Mouse (Mus musculus) right cerebral cortex, postnatal 10 days (tissue): ENCODE results near the gene Strada.
"Not testable (repeated sequence)": the region's sequence is repeated elsewhere in the genome, so short reads cannot be mapped to it uniquely, and the experiment has no call there.

Experiments used
- DNase-seq, 2 experiments: peaks; one replicate each; pipeline ENCODE4 v3.0.0; 2021; ENCODE audit warnings: low spot score in 2 of 2

The Strada gene

GRCm38 (mm10) chr11:106156257-106156656, 45.7 kb downstream of the Strada start:
- peak in 1 of 2 experiments; percentile 28 for DNase-seq

- no peak for DNase-seq
Observed at GRCm38 (mm10) chr11:106155761-106156160, 46.2 kb downstream of the Strada start.

GRCm38 (mm10) chr11:106154770-106155169, 47.2 kb downstream of the Strada start:
- DNase-seq, result no peak

GRCm38 (mm10) chr11:106154091-106154490, 47.9 kb downstream of the Strada start:
- DNase-seq, result no peak

- DNase-seq, result peak; percentile 41 to 60
Observed at GRCm38 (mm10) chr11:106152132-106152531, 49.8 kb downstream of the Strada start.

- DNase-seq, result no peak
Observed at GRCm38 (mm10) chr11:106151219-106151618, 50.7 kb downstream of the Strada start.

GRCm38 (mm10) chr11:106134580-106135528, 67.1 kb downstream of the Strada start:
- peak; percentile 67 to 70 for DNase-seq

- DNase-seq, result no peak
Observed at GRCm38 (mm10) chr11:106132516-106132915, 69.5 kb downstream of the Strada start.

- no peak for DNase-seq
Observed at GRCm38 (mm10) chr11:106129477-106129876, 72.5 kb downstream of the Strada start.

GRCm38 (mm10) chr11:106126727-106127373, 75.1 kb downstream of the Strada start:
- DNase-seq, result not testable (repeated sequence)

GRCm38 (mm10) chr11:106125827-106126226, 76.1 kb downstream of the Strada start:
- DNase-seq, result no peak

- DNase-seq, result no peak
Observed at GRCm38 (mm10) chr11:106124784-106125183, 77.2 kb downstream of the Strada start.

- peak in 1 of 2 experiments; percentile 22 for DNase-seq
Observed at GRCm38 (mm10) chr11:106122736-106123135, 79.2 kb downstream of the Strada start.

- DNase-seq, result no peak
Observed at GRCm38 (mm10) chr11:106122221-106122620, 79.7 kb downstream of the Strada start.
